Mouse (Mus musculus): Measurements from ENCODE around the gene St3gal6.

GRCm38 (mm10) chr16:58512181-58512761 is 11.8 kb downstream of the St3gal6 start:
- TF ChIP-seq CTCF (IDR thresholded peaks at IDR 0.05; ENCODE audit: control insufficient read depth, insufficient read depth, insufficient replicate concordance, low read depth, low read length) = no peak
- no peak for TF ChIP-seq POLR2A (IDR thresholded peaks at IDR 0.05; ENCODE audit: control insufficient read depth, low read depth, low read length)

Measured in testis, adult 2 months (tissue).